Mouse (Mus musculus) megakaryocyte, embryonic 14.5 days (primary cell): ENCODE results near the gene Srf.

Experiments used
- FLI1 ChIP-seq: IDR thresholded peaks from 2 replicates; pipeline ENCODE4 v1.6.1; 2012; ENCODE audit warnings: low read length, inconsistent platforms, mixed read lengths
- GATA1 ChIP-seq: IDR thresholded peaks from 3 replicates; pipeline ENCODE4 v1.6.1; 2012; ENCODE audit warnings: mixed read lengths, low read length, inconsistent platforms, borderline replicate concordance

DNA sequence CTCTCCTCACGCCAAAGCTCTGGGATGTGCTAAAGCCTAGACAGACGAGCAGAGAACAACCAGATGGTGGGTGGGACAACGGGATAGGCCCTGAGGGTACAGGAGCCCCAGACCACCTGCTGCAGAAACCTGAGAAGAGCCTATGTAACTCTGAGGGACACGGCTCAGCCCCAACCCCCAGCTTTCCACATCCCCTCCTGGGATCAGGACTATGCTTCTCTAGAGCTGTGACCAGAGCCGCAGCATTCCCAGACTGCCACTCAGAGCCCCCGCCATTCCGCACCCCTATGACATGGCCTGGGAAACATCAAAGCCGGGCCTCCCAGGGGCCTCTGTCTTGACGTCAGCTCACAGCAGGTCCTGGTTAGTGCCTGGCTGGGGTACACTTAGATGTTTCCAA, 38.6 kb upstream of the Srf start:
- TF ChIP-seq GATA1 (no peak), FLI1 (no peak)
